Mouse (Mus musculus): ENCODE measurements at regions not wholly inside any gene's neighbourhood (a gene's known extent, or its start where the extent isn't known, plus 50 kb on each side); places are given as distances from the start of the nearest gene placed in this dataset.

DNA sequence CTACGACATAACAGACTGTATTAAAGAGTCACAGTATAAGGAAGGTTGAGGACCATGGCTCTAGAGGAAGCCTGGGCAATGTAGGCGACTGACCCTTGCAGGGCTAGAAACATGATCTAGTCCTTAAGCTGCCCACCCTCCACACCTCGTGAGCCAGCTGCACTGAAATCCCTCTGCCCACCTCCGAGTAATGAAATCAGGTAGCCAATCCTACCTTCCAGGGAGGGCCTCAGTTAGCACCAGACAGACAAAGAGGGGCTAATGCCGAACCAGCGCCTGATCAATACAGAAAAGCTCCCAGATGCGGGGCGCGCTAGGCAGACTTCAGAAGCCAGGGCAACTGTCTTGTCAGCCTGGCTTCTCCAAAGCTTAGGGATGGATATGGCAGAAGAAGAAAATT, 65.4 kb upstream of the Top1 start:
- no peak for TF ChIP-seq CTCF (IDR thresholded peaks at IDR 0.05; ENCODE audit: borderline replicate concordance, extremely low read depth, insufficient read depth, insufficient read length)
- TF ChIP-seq POLR2A (IDR thresholded peaks at IDR 0.05; ENCODE audit: borderline replicate concordance, extremely low read depth, insufficient read depth, insufficient read length, poor library complexity, severe bottlenecking): no peak
